Mouse (Mus musculus) induced T-regulatory cell, adult 2 months (primary cell): ENCODE data around the gene Gbp10.
"Not testable (repeated sequence)": the region's sequence is repeated elsewhere in the genome, so short reads cannot be mapped to it uniquely, and the experiment has no call there.

Experiments
- DNase-seq: peaks from one replicate; pipeline ENCODE4 v3.0.0-alpha.2; 2012; ENCODE audit warnings: low read depth

The Gbp10 gene

GRCm38 (mm10) chr5:105239483-105240047 is at the start of gene Gbp10:
Gbp10 (minus strand) TSS chr5:105239533.
- peak; percentile 85 for DNase-seq

DNA sequence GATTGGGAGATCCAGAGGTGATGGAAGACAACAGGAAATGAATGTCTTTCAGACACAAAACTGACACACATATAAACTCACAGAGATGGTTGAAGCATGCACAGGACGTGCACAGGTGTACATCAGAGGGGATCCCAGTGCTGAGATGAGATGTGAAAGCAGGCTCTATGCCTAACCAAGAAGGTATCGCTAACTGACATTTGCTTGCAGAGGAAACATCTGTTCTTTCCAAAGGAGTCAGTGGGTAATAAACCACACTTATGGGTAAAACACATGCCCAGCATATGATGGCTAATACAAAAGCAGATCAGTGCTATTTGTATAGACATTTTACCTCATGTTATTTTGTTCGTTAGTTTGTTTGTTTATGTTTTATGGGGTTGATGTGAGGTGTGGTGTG is 21.3 kb upstream of the Gbp10 start:
- DNase-seq = not testable (repeated sequence)

DNA sequence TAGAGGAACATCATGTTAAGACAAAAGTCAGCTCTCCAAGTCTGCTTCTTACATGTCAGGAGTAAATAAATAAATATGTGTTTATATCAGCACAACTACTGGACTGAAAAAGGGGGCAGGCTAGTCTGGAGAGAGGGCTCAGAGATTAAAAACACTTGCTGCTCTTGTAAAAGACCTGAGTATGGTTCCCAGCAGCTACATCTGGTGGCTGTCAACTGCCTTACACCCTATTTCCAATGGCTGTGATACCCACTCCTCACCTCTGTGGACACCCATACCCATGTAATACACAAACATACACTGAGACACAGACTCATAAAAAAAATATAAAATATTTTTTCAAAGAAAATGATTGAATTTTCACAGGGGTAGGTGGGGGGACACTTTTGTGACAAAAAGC is 13.2 kb upstream of the Gbp10 start:
- DNase-seq = peak; percentile 46

- peak; percentile 47 for DNase-seq
These were observed 5.4 kb upstream of the Gbp10 start for GRCm38 (mm10) chr5:105244741-105245140.

GRCm38 (mm10) chr5:105240982-105241381 is 1.6 kb upstream of the Gbp10 start:
- DNase-seq = not testable (repeated sequence)

- not testable (repeated sequence) for DNase-seq
These were observed 931 bp downstream of the Gbp10 start for GRCm38 (mm10) chr5:105238402-105238801.

DNA sequence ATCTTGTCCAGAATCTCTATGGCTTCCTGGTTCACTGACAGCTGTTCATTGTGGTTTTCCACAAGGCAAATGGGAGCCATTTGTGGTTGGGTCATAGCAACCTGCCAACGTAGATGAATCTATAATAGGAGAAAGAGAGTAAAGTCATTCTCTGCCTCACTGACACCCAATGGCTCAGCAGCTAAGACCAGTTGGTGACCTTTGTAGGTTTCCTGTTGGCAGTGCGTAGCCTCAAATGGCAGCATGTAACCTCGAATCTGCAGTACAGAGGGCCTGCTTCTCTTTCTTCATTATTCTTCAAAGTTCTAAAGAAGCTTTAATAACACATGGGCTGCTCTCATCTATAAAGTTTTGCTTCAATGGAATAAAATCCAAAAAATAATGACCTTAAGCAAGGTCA is 3.3 kb downstream of the Gbp10 start:
- DNase-seq = not testable (repeated sequence)

DNA sequence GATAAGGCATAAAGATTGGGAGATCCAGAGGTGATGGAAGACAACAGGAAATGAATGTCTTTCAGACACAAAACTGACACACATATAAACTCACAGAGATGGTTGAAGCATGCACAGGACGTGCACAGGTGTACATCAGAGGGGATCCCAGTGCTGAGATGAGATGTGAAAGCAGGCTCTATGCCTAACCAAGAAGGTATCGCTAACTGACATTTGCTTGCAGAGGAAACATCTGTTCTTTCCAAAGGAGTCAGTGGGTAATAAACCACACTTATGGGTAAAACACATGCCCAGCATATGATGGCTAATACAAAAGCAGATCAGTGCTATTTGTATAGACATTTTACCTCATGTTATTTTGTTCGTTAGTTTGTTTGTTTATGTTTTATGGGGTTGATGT is 30.4 kb downstream of the Gbp10 start:
- DNase-seq = not testable (repeated sequence)

GRCm38 (mm10) chr5:105200791-105201355 is 38.5 kb downstream of the Gbp10 start:
- DNase-seq = not testable (repeated sequence)

- DNase-seq = not testable (repeated sequence)
These were observed 40.2 kb downstream of the Gbp10 start for GRCm38 (mm10) chr5:105199149-105199548.

DNA sequence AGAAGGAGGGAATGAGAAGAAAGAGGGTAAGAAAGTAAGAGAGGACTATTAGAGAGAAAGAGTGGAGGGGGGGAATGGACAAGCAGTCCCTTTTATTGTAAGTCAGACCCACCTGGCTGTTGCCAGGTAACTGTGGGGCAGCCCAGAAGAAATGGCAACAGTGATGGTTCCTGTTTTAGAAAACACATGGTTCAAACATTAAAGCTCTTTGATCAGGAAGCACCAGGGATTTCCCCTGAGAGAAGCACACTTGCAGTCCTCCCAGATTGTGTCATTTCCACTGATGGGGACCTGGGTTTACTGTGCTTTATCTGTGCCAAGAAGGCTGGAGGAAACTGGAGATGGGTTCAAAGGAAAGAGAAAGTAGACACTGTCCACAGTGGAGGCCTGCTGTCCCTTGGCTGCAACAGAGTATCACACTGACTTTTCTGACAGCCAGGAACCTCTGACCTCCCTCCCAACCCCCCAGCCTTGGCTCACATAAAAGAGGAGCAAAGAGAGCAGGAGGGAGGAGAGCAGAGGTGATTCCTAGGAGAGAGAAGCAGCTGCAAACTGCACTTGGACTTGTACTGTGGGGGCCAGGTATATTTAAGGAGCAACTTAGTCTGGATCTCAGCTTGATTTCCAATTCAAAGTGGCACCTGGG is 41.3 kb downstream of the Gbp10 start:
- DNase-seq = peak; percentile 32

- not testable (repeated sequence) for DNase-seq
These were observed 43.0 kb downstream of the Gbp10 start for GRCm38 (mm10) chr5:105196308-105196707.

DNA sequence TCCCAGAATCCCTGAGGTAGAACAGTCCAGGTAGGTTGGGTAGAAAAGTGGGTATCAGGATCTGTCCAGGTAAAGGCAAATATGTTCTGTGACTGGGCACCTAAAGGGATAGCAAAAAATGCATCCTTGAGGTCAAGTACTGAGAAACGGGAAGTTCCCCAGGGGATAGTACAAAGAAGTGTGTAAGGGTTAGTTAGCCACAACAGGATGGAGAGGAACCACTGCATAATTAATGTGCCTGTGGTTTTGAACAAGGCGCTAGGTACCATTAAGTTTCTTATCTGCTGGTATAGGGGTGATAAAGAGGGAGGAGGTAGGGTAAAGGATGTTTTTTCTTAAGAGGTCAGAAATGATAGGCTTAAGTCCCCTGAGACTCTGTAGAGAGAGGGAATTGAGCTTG is 46.8 kb downstream of the Gbp10 start:
- DNase-seq = peak; percentile 23

DNA sequence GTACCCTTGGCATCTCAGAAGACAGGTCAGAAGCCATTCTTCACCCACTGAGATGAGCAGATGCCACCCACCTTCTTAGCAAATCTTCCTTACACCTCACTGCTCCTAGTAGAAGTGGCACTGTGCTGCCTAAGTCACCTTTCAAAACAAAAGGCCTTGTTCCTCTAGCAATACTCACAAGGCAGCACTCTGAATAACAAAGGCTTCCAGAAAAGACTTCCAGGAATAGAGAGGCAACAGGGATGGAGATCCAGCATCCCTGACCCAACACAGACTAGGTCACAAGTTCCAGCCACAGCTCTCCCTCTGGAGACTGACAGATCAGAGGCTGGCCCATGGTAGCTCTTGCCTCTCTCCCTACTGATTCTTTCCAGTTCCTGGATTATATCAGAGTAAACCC is 57.9 kb downstream of the Gbp10 start:
- DNase-seq = no peak
